Mouse (Mus musculus) gastrocnemius, adult 2 months (tissue): ENCODE results near the gene Slc16a13. TPM values are rescaled to one million over a fixed set of nuclear protein-coding genes. Genes with fewer than 3 reads are reported as not detected.
"Not testable (repeated sequence)": the region's sequence is repeated elsewhere in the genome, so short reads cannot be mapped to it uniquely, and the experiment has no call there.

ENCODE experiments used
- DNase-seq: peaks from one replicate; pipeline ENCODE4 v3.0.0; 2022
- H3K27ac ChIP-seq: fragments of 200-600 bp; 2 replicates; pipeline ENCODE4 v1.8.1; 2022; ENCODE audit warnings: mild to moderate bottlenecking
- H3K4me3 ChIP-seq: fragments of 200-600 bp; 2 replicates; pipeline ENCODE4 v1.8.1; 2022; ENCODE audit warnings: mild to moderate bottlenecking, moderate library complexity
- CTCF ChIP-seq: fragments of 200-600 bp; IDR thresholded peaks from 2 replicates; pipeline ENCODE4 v1.8.1; 2022; ENCODE audit warnings: antibody characterized with exemption, mild to moderate bottlenecking, moderate library complexity
- intact Hi-C: fragments of 180-260 bp; cut with DNase I; formaldehyde crosslinking; loops from one replicate; pipeline ENCODE4 v1.15.1; 2025
- microRNA-seq: library from miRNA; unstranded; fragments of <30 nt; microRNA quantifications from one replicate; pipeline ENCODE4 v1.2.0, GENCODE M21; 2021
- total RNA-seq, 2 experiments: library from RNA; stranded (reverse); gene quantifications; 2 replicates each; pipeline ENCODE4 v1.2.3; 2021

Slc16a13 gene
- total RNA-seq, 2 experiments from 2014 or later = 0.28 to 0.67 TPM

DNA sequence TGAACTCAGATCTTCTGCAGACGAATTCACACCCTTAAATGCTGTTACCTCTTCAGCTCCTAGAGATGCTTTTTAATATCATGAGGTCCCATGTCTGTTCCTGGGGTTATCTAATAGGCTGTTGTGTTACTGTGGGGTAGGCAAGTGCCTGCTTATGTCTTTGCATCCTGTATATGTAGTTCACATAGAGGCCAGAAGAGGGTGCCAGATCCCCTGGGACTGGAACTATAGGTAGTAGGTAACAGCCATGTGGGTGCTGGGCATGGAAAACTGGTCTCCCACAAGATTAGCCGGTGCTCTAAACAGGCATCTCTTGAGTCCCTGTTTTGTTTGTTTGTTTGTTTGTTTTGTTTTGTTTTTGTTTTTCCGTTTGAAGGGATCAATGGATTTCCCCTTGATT is 49.0 kb downstream of the Slc16a13 start:
- intact Hi-C loops = no loop called here
- H3K4me3 ChIP-seq = no peak overlapping the region
- TF ChIP-seq CTCF = peak; percentile 55

DNA sequence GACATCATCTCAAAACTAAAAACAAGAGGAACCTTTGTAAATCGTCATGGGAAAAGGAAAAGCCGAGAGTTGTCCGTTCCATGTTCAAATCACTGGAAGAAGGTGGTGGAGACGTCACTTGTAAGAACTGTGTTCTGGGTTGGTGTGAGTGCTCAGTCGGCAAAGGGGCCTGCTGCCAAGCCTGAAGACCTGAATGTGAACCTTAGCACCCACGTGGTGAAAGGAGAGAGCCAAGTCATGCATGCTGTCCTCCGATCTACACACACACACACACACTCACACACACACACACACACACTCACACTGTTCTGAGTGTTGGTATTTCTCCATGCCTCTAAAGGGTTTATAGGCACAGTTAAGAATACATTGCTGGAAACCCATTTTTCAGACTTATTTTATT is 49.7 kb downstream of the Slc16a13 start:
- Histone ChIP-seq H3K4me3 (no peak overlapping the region), H3K27ac (no peak overlapping the region)
- TF ChIP-seq CTCF = no peak
- no peak for DNase-seq
- intact Hi-C loops = no loop called here

More for the DNA sequence above, 49.0 kb downstream of the Slc16a13 start:
- DNase-seq = no peak
- no peak overlapping the region for H3K27ac ChIP-seq

DNA sequence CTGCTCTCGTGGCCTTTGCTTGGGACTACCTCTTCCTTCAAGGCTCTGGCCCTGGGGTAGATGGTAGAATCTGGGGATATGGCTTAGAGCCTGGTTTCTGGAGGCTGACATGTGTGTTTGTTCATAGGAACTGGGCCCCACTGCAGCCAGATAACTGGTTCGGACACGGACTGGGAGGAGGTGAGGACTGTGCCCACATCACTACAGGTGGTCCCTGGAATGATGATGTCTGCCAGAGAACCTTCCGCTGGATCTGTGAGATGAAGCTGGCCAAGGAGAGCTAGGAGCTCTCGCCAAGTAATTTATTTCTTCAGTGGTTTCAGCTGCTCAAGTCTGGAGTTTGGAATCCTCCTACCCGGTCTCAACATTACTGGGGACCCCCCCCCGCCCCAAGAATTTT is 50.6 kb downstream of the Slc16a13 start:
- no peak for DNase-seq
- no peak overlapping the region for H3K27ac ChIP-seq
- no peak overlapping the region for H3K4me3 ChIP-seq
- intact Hi-C loops = no loop called here
- TF ChIP-seq CTCF = no peak

DNA sequence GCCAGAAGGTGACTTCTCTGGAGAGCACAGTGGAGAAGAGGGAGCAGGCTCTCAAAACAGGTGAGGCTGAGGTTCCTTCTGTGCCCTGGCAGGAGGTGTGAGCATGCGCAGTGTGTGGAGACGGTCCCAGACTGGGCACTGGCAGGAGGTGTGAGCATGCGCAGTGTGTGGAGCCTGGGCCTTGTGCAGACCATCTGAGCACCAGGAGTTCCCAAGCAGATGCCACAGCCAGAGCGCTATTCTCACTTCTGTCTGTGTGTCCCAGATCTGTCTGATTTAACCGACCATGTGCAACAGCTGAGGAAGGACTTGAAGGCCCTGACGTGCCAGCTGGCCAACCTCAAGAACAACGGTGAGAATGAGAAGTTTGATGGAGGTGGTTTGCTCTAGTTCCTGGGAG is 51.4 kb downstream of the Slc16a13 start:
- DNase-seq, H3K27ac ChIP-seq, intact Hi-C loops, H3K4me3 ChIP-seq: not testable (repeated sequence)

DNA sequence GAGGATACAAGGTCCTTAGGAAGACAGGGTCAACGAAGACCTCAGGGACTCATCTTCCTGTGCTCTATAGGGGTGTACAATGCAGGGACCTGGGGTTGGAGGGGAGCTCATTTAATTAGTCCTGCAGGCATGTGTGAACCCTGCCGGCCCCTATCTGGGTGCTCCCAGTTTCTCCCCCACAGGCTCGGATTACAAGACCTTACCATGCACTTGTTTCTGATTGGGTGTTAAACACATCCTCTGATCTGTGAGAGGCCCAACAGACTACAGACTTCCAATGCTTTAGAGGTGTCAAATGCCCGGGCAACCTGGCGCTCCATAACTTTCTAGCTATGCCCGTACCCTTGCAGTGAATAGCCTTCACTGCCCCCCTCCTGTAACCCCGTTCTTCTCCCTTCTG is 52.7 kb downstream of the Slc16a13 start:
- Histone ChIP-seq H3K4me3 (peak overlapping the region; percentile 2), H3K27ac (no peak overlapping the region)
- TF ChIP-seq CTCF = no peak
- intact Hi-C loops = no loop called here
- DNase-seq = no peak

Small RNA genes within 50 kb of the gene (microRNA-seq; reads per million reads assigned to microRNA genes)
- gene Mir195a (8,733 reads per million, percentile 92 among the genes with 10 or more reads in this experiment), gene Mir497 (not detected), gene Mir497b (not detected)

Other genes with a start within 250 kb of the Slc16a13 start
- gene Ctdnep1, start 239.9 kb downstream of the Slc16a13 start, total RNA-seq = 100 to 1,000 TPM; 217 to 261 TPM
- 10 to 100 TPM; 33.0 to 45.2 TPM for gene Elp5, start 238.5 kb downstream of the Slc16a13 start, total RNA-seq
- 100 to 1,000 TPM; 194 to 232 TPM for gene Gabarap, start 229.9 kb downstream of the Slc16a13 start, total RNA-seq
- 10 to 100 TPM; 19.2 to 21.8 TPM for gene Phf23, start 225.3 kb downstream of the Slc16a13 start, total RNA-seq
- 1 to 10 TPM; 3.6 to 5.0 TPM for gene Dvl2, start 220.5 kb downstream of the Slc16a13 start, total RNA-seq
- 100 to 1,000 TPM; 266 to 502 TPM for gene Acadvl, start 205.7 kb downstream of the Slc16a13 start, total RNA-seq
- 1 to 10 TPM; 3.2 to 5.2 TPM for gene Dlg4, start 204.1 kb downstream of the Slc16a13 start, total RNA-seq
- gene Asgr1, start 167.0 kb downstream of the Slc16a13 start, total RNA-seq = not detected
- under 1 TPM; 0.22 to 0.31 TPM for gene Asgr2, start 128.4 kb downstream of the Slc16a13 start, total RNA-seq
- gene Mgl2, start 90.7 kb downstream of the Slc16a13 start, total RNA-seq = 1 to 10 TPM in 1 of 2 experiments, under 1 TPM in 1; 0.94 to 3.3 TPM
- gene Clec10a, start 64.9 kb downstream of the Slc16a13 start, total RNA-seq = 1 to 10 TPM; 2.1 to 2.7 TPM
- gene Slc16a11, start 8.3 kb downstream of the Slc16a13 start, total RNA-seq = not detected
- 1 to 10 TPM; 1.4 to 2.6 TPM for gene Bcl6b, start 8.7 kb upstream of the Slc16a13 start, total RNA-seq
- 10 to 100 TPM; 33.4 to 37.0 TPM for gene 0610010K14Rik, start 16.9 kb upstream of the Slc16a13 start, total RNA-seq
- gene Gm21988, start 18.8 kb upstream of the Slc16a13 start, total RNA-seq = 1 to 10 TPM; 3.7 to 4.4 TPM
- 100 to 1,000 TPM; 109 to 117 TPM for gene Rnasek, start 18.8 kb upstream of the Slc16a13 start, total RNA-seq
- 1 to 10 TPM; 1.0 to 1.8 TPM for gene Alox12, start 34.3 kb upstream of the Slc16a13 start, total RNA-seq
- not detected for gene Alox12e, start 101.6 kb upstream of the Slc16a13 start, total RNA-seq
- under 1 TPM in 1 of 2 experiments, not detected in 1; 0.17 TPM for gene Alox15, start 131.0 kb upstream of the Slc16a13 start, total RNA-seq
- 10 to 100 TPM; 18.5 to 18.7 TPM for gene Pelp1, start 189.0 kb upstream of the Slc16a13 start, total RNA-seq
- 1 to 10 TPM; 8.3 to 8.4 TPM for gene Arrb2, start 211.6 kb upstream of the Slc16a13 start, total RNA-seq
- gene Med11, start 230.9 kb upstream of the Slc16a13 start, total RNA-seq = 1 to 10 TPM; 4.9 to 6.4 TPM
- under 1 TPM in 1 of 2 experiments, not detected in 1; 0.75 TPM for gene Zmynd15, start 238.4 kb upstream of the Slc16a13 start, total RNA-seq
- gene Cxcl16, start 238.9 kb upstream of the Slc16a13 start, total RNA-seq = 1 to 10 TPM; 1.2 to 1.4 TPM